Mouse (Mus musculus): ENCODE measurements around the gene Epb41l5.

The Epb41l5 gene

DNA sequence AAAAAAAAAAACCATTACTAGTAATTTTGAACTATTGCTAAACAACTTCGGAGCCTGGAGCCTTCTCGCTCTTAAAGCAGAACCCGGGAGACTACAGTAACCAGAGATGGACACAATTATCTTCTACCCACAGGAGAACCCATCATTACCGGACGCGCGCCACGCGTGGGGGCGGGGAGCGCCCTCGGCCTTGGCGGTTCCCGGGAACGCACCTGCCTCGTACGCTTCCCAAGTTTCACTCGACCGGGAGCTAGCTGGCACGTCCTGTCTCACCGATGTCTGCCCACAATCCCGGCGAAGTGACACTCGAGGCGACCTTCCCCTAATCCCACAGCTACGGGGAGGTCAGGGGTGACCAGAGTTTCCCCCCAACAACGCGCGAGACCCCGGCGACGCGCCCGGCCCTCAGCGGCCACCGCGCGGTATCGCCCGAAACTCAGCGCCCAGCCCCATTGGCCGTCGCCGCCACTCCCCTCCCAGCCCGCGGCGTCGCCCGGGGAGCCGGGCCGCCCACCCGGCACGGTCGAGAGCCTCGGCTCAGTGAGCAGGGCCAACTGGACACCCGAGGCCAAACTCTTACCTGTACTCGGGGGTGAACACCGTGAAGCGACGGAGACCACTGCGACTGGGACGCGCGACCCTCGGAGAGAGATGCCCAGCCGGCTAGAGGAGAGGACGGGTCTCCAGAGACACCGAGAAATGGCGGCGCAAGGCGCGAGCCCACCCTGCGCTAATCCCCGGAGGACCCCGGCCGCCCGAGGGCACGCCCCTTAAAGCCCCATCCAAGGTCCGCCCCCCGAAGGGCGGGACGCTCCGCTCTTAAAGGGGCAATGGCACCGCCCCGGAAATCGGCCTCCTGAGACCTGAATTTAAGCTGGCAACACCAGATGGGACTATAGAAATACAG is at the start of gene Epb41l5:
Gene Epb41l5 (minus strand): TSS at position 796 of the 907 bp plus-strand sequence.
- peak; percentile 81 for DNase-seq (ENCODE audit: low spot score)

DNA sequence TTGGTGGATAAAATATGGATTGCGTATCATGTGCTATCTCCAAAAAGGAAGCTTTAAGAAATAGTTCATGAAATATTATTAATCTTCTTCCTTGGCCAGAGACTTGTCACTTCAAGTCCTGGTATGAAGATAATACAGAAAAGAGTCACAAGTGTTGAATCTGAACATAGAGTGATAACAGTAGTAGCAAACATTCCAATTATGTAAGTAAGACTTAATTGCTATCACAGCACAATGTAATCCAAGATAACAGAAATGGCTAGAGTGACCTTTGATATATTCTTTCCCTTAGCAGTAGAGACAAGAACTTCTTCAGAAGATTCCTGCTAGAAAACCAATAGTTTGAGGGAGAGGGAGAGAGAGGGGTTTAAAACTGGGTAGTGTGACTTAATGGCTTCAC is 48.1 kb upstream of the Epb41l5 start:
- DNase-seq (ENCODE audit: low spot score), result no peak

DNA sequence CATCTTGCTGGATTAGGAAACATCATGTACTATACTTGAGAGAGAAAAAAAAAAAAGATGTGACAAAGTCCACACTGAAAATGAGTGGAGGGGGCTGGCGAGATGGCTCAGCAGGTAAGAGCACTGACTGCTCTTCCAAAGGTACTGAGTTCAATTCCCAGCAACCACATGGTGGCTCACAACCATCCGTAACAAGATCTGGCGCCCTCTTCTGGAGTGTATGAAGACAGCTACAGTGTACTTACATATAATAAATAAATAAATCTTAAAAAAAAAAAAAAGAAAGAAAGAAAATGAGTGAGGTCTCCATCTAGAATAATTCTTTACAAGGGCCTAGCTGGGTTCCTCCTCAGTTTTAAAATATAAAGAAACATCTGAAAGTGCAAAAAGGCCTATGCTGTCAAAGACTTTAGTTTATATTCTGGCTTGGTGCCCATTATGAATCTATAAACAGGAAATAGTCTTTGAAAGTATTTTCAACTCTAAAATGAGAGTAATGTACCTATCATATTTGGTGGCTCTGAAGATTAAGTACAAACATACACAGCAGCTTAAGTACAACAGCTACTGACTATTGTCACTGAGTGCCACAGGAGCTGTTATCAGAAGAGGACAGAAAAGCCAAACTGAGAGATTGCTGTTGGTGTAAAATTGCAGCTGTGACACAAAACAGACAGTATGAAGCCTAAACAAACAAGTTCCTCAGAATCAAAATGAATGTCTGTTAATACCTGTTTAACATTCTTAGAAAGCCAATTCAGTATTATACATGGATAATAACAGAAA is 37.2 kb upstream of the Epb41l5 start:
- no peak for DNase-seq (ENCODE audit: low spot score)

DNA sequence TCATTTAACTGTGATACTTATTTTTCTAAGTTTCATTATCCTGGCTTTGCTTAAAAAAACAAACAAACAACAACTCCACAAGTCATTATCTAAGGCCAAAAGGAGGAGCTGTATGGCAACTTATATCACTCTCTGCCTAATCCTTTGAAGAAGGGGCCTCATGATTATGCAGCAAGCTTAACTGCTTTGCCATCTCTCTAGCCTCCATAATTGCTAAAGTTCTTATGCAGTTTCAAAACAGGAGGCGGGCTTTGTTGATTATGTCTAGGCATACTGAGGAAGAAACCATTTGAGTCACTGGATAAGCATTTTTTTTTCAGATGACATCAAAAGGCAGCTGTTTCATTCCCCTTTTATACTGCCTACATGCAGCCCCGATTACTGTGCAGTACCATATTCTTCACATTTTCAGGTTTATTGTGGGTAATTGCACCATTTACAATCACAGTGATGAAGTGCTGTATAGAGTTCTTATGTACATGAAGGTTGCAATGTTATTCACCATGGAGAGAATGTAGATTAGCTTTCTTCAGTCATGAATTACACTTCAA is 32.9 kb upstream of the Epb41l5 start:
- DNase-seq (ENCODE audit: low spot score), result no peak

DNA sequence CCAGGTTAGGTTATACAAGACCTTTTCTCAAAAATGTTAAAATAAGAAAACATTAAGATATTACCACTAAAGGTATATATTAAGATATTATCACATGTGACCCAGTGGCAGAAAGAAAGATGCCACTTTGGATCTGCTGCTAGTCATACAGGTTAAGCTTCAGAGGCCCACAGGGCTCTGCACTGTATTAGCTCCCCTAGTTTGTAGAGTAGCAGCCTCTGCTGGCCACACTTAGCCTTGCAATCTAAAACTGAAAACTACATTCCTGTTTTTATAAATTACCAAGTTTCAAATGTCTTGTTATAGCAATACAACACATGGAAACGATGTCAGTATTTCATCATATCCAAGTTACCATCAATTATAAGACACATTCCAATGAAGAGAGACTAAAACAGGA is 26.2 kb upstream of the Epb41l5 start:
- DNase-seq (ENCODE audit: low spot score), result peak; percentile 17

DNA sequence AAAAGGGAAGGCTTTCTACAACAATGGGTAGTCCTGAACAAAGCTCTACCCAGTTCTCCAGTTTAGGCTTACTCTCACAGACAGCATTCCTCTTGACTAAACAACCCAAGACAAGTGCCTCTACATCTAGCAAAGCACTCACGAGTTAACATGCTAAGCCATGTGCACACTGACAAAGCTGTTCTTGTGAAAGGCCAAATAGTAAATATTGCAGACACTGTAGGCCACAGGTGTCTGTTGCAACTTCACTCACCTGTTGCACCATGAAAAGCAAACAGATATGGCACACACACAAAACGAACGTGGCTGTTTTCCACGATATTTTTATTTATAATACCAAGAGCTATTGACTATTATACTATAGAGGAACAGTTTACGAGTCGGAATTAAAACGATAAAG is 18.1 kb upstream of the Epb41l5 start:
- no peak for DNase-seq (ENCODE audit: low spot score)

DNA sequence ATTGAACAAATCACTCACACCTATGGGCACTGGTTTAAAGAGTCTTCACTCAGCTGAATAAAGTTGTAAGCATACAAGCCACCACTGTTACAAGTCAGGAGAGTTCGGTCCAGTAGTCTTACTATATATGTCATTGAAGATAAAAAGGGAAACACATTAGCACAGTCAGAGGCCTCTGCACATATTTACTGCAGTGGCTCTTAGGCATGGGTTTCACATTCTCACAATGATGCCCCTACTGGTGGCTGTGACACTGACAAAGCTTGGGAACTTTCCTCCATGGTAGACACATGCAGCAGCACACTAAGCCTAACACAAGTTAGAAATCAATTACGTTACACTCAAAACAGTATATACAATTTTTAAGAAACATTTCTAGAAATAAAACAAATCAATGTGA is 5.5 kb upstream of the Epb41l5 start:
- DNase-seq (ENCODE audit: low spot score), result no peak

DNA sequence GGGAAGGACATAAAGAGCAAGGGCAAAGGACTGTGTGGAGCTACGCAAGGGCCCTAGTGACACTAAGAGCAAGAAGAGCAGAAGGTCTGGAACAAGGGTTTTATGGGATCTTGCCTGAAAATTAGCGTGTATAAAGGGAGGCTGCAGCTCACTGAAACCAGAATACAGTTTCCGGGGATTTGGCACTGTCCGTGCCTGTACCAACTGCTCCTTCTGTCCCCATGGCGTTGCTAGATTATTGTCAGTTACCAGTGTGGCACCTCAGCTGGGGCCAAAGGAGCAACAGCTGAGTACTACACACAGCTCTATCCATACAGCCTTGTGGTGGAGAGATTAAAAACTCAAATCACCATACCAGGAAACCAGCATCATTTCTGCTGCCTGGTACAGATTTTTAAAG is 1.6 kb upstream of the Epb41l5 start:
- DNase-seq (ENCODE audit: low spot score), result no peak

DNA sequence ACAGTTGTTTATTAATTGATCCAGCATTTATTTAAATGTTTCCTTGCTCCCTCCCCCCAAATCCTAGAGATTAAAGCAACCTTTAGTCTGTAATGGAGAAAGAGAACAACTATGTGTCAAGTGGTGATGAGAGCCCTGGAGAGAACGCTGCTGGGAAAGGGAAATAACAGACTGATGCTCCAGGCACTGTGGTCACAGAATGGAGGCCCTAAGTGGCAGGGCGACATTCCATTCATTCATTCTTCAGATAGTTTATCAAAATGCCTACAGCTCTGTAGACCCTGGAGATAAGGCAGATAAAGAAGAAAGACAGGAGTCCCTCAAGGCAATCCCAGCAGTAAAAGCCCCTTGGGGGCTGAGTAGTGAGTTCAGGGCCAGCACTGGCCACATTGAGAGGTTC is 827 bp upstream of the Epb41l5 start:
- DNase-seq (ENCODE audit: low spot score), result no peak

DNA sequence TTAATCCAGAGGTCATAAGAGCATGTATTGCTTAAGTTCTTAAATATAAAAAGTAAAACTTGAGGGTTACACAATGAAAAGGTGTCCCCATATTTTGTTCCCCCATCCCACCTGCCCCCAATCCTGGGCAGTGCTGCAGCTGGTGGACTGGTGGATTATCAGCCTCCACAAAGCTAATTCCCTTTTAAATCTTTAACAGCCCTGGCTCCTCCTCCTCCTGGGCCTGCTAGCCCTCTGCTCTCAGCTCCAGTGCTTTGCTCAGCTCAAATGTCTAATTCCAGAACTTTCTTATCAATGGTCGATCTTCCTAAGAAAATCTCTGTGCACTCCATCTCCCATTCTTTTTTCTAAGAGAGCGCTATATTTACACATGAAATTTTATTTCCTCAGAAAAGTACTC is 2.4 kb downstream of the Epb41l5 start:
- no peak for DNase-seq (ENCODE audit: low spot score)

DNA sequence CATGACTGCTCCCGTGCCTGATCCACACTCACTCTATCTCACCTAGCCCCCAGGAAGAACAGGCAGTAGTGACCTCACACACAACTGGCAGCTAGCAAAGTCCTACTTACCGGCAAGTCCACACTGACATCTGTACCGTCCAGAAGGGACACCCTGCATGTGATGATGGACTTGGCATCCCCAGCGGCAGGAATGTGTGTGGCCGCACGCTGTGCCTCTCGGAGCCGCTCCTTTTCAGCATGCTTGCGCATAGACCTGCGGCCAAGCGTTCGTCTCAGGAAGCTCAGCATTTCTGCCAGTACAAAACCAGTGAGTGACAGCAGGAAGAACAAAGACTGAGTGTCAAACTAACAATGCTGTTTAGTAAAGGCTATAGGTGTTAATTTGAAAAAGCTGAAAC is 6.4 kb downstream of the Epb41l5 start:
- no peak for DNase-seq (ENCODE audit: low spot score)

DNA sequence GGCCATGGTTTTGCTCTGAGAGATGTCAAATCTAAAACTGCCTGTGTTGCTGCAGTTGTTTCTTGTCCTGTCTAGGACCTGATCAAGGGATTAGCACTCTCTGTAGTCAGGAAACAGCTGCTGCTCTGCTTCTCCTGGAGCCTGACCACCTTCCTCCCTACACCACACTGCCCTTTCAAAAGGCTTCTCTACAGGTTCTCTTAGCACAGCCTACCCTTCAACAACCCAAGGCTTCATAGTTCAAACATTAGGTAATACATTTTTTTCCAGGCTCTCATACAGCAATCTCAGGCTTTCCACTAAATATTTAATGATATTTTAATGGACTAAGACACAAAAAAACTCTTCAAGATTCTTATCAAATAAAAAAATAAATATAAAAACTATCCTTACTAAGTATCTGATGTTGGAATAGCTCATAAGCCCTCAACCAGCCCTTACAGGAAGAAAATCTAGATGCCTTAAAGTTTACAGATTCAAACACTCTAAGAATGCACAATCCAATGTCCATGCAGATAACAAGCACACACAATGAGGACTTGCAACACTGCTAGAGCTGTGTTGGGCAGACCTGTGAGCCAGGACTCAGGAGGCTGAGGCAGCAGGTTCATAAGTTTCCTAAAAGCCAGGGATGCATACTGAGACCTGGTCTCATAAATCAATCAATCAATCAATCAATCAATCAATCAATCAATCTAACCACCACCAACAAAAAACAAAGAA is 7.5 kb downstream of the Epb41l5 start:
- no peak for DNase-seq (ENCODE audit: low spot score)

DNA sequence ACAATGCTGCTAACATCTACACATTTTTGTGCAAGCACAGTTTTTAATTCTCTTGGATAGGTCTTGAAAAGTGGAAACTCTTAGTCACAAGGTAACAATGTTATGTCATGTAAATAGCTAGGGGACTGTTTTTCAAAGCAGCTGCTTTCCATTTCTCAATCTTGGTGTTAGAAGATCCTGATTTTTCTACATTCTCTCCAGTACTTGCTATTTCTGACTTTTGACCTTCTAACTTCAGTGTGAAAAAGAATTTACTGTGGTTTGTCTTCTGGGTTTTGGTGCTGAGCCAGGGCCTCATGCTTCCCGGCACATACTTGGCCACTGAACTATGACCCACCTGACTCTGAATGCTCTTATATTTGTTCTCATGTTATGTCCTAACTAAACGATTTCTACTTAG is 8.8 kb downstream of the Epb41l5 start:
- DNase-seq (ENCODE audit: low spot score), result no peak

DNA sequence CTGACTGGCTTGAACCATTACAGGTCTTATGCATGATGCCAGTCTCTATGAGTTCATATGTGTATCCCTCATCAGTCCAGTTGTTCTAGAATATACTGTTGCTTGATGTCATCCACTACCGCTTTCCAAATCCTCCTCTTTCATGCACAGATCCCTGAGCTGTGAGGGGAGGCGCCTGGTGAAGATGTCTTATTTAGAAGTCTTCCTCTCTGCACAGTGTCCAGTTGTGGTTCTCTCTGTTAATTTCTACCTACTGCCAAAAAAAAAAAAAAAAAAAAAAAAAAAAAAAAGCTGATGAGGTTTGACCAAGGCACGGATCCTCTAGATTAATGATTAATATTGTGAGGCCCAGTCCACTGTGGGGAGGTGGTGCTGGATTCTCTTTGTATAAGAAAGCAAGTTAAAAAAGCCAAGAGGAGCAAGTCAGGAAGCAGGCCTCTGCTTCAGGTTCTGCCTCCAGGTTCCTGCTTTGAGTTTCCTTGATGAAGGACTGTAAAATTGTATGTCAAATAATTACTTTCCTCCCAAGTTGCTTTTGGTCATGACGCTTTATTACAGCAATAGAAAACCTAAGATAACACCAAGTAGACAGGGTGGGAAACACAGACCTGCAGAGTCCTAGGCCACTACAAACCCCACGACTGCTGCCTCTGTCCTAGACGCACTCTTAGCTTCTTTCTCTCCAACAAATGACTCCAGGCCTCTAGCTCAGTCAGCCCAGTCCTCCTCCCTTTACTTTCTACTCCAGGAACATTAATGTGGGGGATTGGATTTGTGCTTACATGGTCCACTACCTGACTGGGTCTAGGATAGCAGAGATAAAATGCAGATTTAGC is 11.4 kb downstream of the Epb41l5 start:
- no peak for DNase-seq (ENCODE audit: low spot score)

DNA sequence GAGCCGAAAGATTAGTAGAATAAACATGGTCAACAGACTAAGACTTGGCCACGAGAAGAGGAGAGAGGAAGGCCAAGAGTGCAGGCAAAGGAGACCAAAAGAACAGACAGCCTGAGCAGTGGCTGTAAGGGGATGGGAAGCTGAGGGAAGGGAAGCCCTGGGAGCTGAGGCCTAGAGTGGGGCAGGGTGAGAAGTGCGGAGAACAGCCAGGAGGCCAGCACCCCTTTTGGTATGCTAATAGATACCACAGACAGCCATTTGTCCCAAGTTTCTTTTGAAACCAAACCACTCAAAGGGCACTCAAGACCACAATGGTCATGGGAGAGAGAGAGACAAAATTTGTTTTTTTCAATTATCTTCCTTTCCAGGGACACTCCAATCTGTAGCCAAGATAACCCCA is 14.1 kb downstream of the Epb41l5 start:
- no peak for DNase-seq (ENCODE audit: low spot score)

DNA sequence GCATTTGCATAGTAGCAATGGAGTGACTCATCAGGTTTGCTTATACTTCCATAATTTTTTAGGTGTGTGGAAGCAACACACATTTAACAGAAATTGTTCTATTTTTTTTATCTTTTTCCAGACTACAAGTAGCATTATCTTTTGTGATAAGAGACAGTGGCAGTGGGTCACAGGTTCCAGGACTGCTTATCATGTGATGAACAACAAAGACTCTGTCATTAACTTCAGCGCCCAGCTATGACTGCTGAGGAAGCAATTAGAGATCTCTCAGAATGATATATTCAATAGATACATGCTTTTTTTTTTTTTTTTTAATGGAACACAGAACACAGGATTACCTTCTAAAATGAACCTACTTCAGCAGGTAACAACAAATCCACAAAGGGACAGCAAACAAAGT is 18.4 kb downstream of the Epb41l5 start:
- DNase-seq (ENCODE audit: low spot score), result no peak

DNA sequence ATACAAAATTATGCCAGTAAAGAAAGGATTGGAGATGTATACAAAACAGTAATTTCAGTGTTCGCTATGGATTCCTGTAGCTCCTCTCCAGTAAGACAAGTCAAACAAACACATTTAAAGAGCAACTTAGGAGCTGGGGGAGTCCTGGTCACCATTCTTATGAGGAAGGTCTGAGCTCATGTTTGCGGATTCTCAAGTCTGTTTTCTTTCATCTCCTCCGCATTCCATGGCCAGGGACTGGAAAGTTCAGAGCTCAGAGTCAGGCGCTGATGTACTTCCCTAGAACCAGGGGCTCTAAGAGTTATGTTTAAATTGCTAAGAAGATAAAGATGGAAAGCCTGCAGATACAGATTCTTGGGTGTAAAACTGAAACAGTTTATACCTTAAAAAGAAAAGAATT is 22.0 kb downstream of the Epb41l5 start:
- no peak for DNase-seq (ENCODE audit: low spot score)

DNA sequence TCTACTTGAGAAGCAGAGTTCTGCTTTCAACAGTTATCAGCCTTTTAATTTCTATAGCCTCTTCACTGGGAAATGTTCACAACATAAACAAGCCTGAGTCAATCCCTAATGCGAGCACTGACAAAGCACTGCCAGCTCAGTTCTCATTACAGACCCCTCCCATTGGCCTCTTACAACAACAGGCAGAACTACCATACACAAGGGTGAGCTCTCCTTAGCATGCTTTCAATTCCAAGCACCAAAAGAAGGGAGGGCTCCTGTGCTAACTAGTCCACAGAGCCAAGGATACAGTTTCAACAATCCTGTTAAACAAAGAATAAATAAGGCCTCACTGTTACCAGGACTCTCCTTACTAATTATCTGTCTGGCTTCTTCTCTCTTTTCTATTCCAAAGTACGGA is 24.4 kb downstream of the Epb41l5 start:
- DNase-seq (ENCODE audit: low spot score), result no peak

DNA sequence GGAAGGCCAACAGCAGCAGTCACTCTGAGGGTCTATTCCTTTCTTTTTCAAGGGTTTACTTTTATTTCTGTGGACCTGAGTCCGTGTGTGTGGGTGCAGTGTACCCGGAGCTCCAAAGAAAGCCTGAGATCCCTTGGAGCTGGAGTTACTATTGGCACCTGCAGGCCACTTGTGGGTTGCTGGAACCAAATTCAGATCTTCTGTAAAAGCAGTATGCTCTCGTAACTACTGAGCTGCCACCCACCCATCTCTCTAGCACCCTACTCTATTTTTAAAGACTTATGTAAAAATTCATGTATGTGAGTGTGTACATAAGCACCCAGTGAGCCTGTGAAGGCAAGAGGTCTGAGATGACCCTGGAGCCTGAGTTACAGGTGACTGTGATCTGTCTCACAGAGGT is 43.4 kb downstream of the Epb41l5 start:
- no peak for DNase-seq (ENCODE audit: low spot score)

DNA sequence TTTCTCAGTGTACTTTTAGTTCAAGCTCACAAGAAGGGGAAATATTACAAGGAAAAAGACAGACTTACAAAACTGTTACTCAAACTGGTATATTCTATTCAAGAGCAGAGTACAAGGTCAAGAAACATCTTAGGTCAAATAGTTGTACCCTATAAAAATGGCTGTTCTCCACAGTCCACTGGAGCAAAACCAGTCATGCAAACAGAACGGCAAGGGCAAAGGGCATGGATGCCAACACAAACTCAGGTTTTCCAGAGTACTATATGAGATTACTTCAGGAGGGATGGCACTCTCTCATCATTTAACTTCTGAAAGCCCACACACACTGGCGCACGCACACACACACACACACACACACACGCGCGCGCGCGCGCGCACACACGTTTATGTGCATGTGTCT is 46.4 kb downstream of the Epb41l5 start:
- DNase-seq (ENCODE audit: low spot score), result no peak

DNA sequence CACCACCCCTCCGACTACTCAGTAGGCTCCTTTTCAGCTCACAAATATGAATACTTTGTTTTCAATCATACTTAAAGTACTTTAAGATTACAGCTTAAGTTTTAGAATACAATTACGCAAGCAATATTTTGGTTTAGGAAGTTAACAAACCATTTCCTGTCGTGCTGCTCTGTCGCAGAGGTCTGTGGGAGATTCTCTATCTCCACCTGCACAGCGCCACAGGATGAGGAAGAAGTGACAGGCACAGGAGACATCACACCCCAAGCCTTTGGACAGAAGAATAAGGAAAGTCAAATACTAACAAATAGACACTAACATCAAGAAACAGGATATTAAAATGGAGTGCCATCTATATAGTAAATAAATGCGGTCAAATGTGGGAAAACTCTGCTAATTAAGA is 49.9 kb downstream of the Epb41l5 start:
- no peak for DNase-seq (ENCODE audit: low spot score)

Data from urinary bladder, postnatal 25 days (tissue).